Mouse (Mus musculus): ENCODE results near the gene Lrig2.

Gene Lrig2

DNA sequence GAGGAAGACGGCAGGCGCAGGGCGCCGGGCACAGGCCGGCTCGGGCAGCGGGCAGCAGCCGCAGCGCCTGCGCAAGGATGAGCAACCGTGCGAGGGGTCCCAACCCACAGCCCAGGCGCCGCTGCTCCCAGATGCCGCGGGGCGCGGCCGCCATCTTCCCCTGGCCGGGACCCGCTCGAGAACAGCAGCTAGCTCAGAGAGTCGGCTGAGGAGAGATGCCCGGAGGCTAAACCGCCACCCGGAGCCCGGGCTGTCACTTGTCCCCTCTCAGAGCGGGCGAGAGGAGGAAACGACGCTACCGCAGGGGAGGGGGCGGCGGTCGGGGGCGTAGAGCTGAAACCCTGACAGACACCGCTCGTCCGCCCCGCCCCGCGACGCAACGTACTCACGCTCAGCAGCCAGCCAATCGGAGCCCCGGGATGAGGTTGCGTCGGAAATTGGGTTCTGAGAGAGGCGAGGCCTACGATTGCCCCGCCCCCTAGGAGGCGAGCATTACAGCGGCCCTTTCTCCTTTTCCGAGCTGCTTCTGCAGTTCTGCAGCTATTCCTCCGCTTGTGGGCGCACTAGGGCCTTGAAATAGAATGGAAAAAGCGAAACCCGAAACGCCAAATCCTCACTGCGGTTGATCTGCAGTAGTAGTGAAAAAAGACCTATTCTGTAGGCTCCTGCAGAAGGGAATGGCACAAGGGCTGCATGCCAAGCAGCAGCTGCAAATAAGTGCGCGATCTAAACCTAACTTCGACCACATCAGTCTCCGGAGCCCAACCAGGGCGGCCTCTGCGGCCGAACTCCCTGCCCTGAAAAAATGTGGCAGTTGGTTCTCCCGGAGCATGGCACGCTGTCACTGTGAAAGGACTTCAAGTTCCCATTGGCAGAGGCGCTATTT, at the start of gene Lrig2:
TSS of gene Lrig2 (minus strand) at position 381 of the 886 bp plus-strand sequence.
- DNase-seq (ENCODE audit: low spot score in 2 of 2): peak; percentile 99

GRCm38 (mm10) chr3:104556624-104557023, 44.9 kb upstream of the Lrig2 start:
- no peak for DNase-seq (ENCODE audit: low spot score in 2 of 2)

DNA sequence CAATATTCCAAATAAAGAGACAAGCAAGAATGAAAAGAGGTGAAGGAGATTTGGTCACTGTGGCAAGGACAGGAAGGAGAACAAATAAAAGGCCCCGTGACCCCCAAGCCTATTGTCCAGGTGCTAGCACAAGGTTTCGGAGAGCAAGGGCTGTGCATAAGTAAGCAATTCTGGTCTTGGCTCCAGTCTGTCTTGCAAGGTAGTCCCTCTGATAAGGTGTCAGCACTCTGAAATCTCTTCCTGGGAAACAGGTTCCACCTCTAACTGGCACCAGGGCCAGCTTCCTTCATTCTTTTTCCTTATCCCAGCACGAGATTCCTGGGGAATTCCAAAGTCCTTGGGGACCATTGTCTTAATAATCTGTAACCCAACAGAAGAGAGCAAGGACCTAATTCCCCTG, 38.9 kb upstream of the Lrig2 start:
- no peak for DNase-seq (ENCODE audit: low spot score in 2 of 2)

DNA sequence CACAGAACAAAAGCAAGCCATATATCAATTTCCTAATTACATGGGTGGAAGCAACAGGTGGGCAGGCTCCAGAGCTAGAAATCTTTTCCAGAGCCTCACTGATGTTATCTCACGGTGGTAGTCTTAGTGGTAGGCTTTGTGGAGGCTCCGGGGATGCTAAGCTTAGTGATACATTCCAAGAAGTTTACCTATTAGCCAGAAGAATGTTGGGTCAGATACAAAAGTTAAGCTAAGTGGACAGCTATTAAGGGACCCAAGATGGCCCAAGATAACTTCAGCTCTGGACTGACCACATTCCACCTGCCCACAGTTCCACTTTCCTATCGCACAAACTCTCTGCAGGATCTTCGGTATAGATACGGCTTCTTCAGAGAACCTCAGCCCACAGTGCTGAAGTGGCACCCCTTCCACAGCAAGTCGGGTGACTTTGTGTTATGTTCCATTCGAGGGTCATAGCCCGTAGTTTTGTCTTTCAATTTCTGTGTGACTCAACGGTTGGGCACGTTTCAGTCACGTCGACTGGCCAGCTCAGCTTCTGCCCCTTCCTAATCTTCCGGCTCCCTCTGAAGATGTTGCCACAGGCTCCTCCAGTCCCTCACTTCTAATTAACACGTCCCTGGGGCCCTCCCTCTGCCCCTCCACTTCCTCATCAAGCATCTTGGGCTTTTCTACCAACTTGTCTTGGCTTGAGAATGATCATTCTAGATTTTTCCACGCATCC, 36.8 kb upstream of the Lrig2 start:
- DNase-seq (ENCODE audit: low spot score in 2 of 2): no peak

DNA sequence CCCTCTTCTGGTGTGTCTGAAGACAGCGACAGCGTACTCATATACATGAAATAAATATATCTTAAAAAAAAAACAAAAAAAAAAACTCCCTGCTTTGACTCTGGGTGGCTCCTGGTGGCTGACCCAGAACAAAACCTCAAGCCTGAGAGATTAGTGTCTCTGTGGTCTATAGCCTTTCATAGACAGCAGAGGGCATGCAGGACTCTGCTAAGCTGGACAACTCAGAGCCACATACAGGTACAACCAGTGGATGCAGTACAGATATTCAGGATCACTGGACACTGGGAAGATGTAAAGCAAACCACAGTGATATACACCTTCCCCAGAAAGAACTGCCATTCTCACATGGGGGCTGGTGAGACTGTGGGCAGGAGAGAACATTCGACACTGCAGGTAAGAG, 32.1 kb upstream of the Lrig2 start:
- no peak for DNase-seq (ENCODE audit: low spot score in 2 of 2)

GRCm38 (mm10) chr3:104542065-104542429, 30.3 kb upstream of the Lrig2 start:
- no peak for DNase-seq (ENCODE audit: low spot score in 2 of 2)

- DNase-seq (ENCODE audit: low spot score in 2 of 2): peak; percentile 65 to 77
Observed at GRCm38 (mm10) chr3:104541139-104542064, 29.7 kb upstream of the Lrig2 start.

DNA sequence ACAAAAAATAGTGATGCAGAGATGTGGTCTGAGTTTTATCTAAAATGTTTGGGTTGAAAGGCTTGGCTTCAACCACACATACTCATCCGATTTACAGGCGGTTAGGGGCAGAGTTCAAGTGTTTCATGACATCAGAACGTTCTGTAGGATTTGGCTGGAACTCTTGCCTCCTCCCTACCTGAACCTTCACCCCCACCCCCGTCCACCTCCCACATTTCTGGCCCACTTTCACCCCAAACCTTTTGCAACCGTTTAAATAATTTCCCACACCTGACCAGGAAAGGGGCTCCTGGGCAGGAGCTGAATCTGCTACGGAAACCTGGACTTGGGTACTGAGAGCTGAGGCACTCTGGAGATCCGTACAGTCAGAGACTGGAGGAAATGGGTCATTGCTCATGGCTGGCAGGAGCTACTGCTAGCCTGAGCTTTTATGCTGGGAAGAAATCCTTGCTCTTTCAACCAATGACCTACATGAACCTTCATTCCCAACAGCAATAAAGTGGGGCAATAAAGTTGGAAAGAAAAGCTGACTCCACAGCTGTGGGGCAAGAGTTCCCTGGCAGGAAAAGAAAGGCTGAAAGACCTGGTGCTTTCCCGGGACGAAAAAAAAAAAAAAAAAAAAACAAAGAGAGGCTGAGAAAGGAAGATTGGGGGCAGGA, 28.9 kb upstream of the Lrig2 start:
- DNase-seq (ENCODE audit: low spot score in 2 of 2): no peak

- no peak for DNase-seq (ENCODE audit: low spot score in 2 of 2)
Observed at GRCm38 (mm10) chr3:104533223-104533622, 21.5 kb upstream of the Lrig2 start.

- no peak for DNase-seq (ENCODE audit: low spot score in 2 of 2)
Observed at GRCm38 (mm10) chr3:104526115-104526882, 14.6 kb upstream of the Lrig2 start.

DNA sequence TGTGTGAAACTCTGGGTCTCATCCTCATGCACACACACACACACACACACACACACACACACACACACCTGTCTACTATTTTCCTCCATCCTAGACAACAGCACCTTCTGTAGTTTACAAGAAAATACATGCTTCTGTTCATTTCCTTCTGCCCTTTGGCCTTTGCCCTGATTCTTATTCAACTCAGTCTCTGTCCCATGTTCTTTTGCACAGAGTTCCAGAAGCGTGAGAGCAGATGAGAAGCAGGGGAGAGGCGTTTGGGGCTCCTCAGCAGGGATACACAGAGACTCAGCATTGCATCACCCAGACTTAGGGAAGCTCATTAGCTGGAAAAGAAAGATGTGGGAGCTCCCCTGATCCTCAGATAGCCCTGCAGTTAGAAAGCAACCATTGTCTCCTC, 13.8 kb upstream of the Lrig2 start:
- no peak for DNase-seq (ENCODE audit: low spot score in 2 of 2)

- DNase-seq (ENCODE audit: low spot score in 2 of 2): no peak
Observed at GRCm38 (mm10) chr3:104525029-104525428, 13.3 kb upstream of the Lrig2 start.

DNA sequence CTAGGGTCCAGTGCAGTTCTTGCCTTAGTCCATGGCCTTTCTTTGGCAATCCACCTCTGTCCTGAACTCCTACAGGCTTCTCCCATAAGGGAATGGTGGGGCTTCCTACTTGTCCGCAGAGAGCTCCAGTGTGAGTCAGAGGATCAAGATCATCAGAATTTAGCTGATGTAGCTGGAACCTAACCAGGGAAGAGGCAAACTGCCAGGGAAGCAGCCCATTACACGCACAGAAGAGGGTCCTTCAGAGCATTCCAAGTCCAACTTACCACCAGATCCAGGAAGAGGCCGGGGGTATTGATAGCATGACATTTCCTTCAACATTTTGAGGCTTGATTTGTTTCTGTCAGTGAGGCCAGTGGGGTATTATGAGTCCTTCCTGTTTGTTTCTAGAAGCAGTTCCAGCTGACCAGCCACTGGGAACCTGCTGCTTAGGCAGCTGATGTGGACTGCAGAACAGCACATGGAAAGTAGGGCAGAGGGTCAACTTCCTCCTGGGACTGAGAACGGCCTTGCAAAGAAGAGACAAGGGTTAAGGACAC, 11.7 kb upstream of the Lrig2 start:
- DNase-seq (ENCODE audit: low spot score in 2 of 2): no peak

GRCm38 (mm10) chr3:104521341-104521924, 9.7 kb upstream of the Lrig2 start:
- DNase-seq (ENCODE audit: low spot score in 2 of 2): no peak

DNA sequence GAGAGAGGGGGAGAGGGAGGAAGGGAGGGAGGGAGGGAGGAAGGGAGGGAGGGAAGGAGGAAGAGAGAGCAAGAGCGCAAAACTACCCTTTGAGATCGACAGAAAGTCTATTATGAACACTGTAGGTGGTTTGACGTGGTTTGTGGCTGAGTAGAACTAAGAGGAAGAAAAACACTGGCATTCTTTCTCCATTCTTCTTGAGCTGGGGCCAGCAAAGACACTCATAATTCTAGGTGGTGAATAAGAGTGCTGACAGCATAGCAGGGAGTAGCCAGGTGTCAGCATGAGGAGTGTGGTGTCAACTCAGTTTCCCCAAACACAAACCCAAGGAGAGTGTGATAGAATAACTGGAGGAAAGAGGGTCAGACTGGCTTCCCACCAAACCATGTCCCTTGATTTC, 8.8 kb upstream of the Lrig2 start:
- DNase-seq (ENCODE audit: low spot score in 2 of 2): no peak

DNA sequence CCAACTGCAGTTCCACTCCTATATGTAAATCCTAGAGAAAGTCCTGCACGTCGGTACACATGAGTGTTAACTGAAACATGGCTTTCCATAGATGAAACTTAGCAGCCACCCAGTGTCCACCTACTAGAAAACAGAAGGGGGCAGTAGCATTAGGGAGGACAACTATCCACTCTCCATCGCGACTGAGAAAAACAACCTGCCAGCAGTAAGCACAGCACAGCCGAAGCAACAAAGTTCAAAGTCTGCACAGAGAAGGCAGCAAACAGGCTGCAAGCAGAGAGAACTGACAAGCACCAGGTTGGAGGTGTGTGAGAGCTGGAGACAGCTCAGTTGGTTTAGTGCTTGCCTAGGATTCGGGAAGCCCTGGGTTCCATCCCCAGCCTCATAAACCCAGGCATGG, 7.2 kb upstream of the Lrig2 start:
- no peak for DNase-seq (ENCODE audit: low spot score in 2 of 2)

DNA sequence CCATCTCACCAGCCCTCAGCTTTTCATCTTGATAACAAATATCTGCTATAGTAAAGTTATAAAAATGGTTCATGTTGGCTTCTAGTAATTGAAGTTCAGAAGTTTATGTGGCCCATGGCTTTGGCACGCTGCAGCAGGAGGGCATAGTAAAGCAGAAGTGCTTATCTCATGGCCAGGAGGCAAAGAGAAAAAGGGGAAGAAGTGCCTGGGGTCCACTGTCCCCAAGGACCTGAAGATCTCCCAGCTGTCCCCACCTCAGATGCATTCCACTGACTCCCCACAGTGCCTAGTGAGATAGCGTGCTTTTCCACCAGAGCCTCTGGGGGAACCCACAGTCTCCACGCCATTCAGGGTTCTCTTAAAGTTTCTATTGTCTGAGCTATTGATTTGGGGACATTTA, 6.7 kb upstream of the Lrig2 start:
- no peak for DNase-seq (ENCODE audit: low spot score in 2 of 2)

- DNase-seq (ENCODE audit: low spot score in 2 of 2): peak in 1 of 2 experiments; percentile 18
Observed at GRCm38 (mm10) chr3:104517161-104517560, 5.4 kb upstream of the Lrig2 start.

- DNase-seq (ENCODE audit: low spot score in 2 of 2): no peak
Observed at GRCm38 (mm10) chr3:104514510-104514909, 2.8 kb upstream of the Lrig2 start.

DNA sequence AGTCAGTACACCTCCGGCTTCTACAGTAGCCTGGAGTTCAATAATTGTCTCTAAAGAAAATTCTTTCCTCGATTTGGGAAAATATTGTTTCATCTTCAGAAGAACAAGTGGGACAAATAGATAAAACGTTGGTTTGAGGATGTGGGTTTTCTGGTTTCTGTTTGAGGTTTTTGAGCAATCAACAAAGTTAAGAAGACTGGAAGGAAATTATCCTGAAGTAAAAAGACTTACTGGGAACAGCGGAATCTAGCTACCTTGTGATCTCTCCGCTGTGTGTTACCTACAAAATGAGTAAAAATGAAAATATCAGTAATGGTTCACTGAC, 668 bp upstream of the Lrig2 start:
- DNase-seq (ENCODE audit: low spot score in 2 of 2): no peak
